Mouse (Mus musculus): ENCODE results near the gene Apobec4. TPM values are rescaled to one million over a fixed set of nuclear protein-coding genes. Genes with fewer than 3 reads are reported as not detected.

Gene Apobec4
- 0.11 and 0.18 TPM in 2 replicates for polyA plus RNA-seq (2012; rRNA removed)

GRCm38 (mm10) chr1:152750312-152750965 is at the start of gene Apobec4:
Apobec4 (plus strand) TSS chr1:152750551.

GRCm38 (mm10) chr1:152766032-152766772 is 15.9 kb downstream of the Apobec4 start, which contains the start of the genes Rgl1 and Arpc5:
Rgl1 (minus strand) TSS chr1:152766351.
Arpc5 (plus strand) TSS chr1:152766542.

GRCm38 (mm10) chr1:152799897-152800296 is 49.5 kb downstream of the Apobec4 start, which contains the start of gene Ncf2:
Ncf2 (plus strand) TSS chr1:152800194.

Other genes starting within 250 kb of the Apobec4 start
- 16.6 and 18.9 TPM in 2 replicates for gene Rgl1, start 15.8 kb downstream of the Apobec4 start, polyA plus RNA-seq (2012; rRNA removed)
- gene Arpc5, start 16.0 kb downstream of the Apobec4 start, polyA plus RNA-seq (2012; rRNA removed): 240 and 249 TPM in 2 replicates
- 1.7 and 2.5 TPM in 2 replicates for gene Ncf2, start 49.6 kb downstream of the Apobec4 start, polyA plus RNA-seq (2012; rRNA removed)
- 37.7 and 39.9 TPM in 2 replicates for gene Smg7, start 152.1 kb downstream of the Apobec4 start, polyA plus RNA-seq (2012; rRNA removed)
- gene Nmnat2, start 204.4 kb downstream of the Apobec4 start, polyA plus RNA-seq (2012; rRNA removed): 67.4 and 80.5 TPM in 2 replicates